Mouse (Mus musculus) embryo, embryonic 10 days (tissue): ENCODE results near the gene Svep1.

Experiments used
- DNase-seq: peaks from one replicate; pipeline ENCODE4 v3.0.0-alpha.2; 2015; ENCODE audit warnings: low spot score

The Svep1 gene

GRCm38 (mm10) chr4:58170430-58170829 lies 36.2 kb downstream of the Svep1 start:
- DNase-seq, result no peak

GRCm38 (mm10) chr4:58169918-58170317 lies 36.7 kb downstream of the Svep1 start:
- DNase-seq, result no peak

GRCm38 (mm10) chr4:58168366-58168765 lies 38.3 kb downstream of the Svep1 start:
- DNase-seq, result no peak

GRCm38 (mm10) chr4:58165711-58166110 lies 40.9 kb downstream of the Svep1 start:
- no peak for DNase-seq

- DNase-seq, result no peak
Measured at GRCm38 (mm10) chr4:58161901-58162300, 44.8 kb downstream of the Svep1 start.

GRCm38 (mm10) chr4:58159564-58159963 lies 47.1 kb downstream of the Svep1 start:
- peak; percentile 23 for DNase-seq

- no peak for DNase-seq
Measured at GRCm38 (mm10) chr4:58150301-58150700, 56.4 kb downstream of the Svep1 start.

- no peak for DNase-seq
Measured at GRCm38 (mm10) chr4:58149186-58149585, 57.5 kb downstream of the Svep1 start.

- DNase-seq, result no peak
Measured at GRCm38 (mm10) chr4:58148547-58148946, 58.1 kb downstream of the Svep1 start.

GRCm38 (mm10) chr4:58146676-58147075 lies 60.0 kb downstream of the Svep1 start:
- DNase-seq, result no peak

GRCm38 (mm10) chr4:58139764-58140556 lies 66.7 kb downstream of the Svep1 start:
- DNase-seq, result peak; percentile 1

- DNase-seq, result peak; percentile 3
Measured at GRCm38 (mm10) chr4:58139241-58139640, 67.4 kb downstream of the Svep1 start.

- DNase-seq, result peak; percentile 1
Measured at GRCm38 (mm10) chr4:58133610-58134309, 72.9 kb downstream of the Svep1 start.

- DNase-seq, result no peak
Measured at GRCm38 (mm10) chr4:58129844-58130243, 76.8 kb downstream of the Svep1 start.

- DNase-seq, result peak; percentile 2
Measured at GRCm38 (mm10) chr4:58127024-58127423, 79.6 kb downstream of the Svep1 start.

- DNase-seq, result no peak
Measured at GRCm38 (mm10) chr4:58115452-58115851, 91.2 kb downstream of the Svep1 start.

GRCm38 (mm10) chr4:58111008-58111407 lies 95.7 kb downstream of the Svep1 start:
- no peak for DNase-seq

GRCm38 (mm10) chr4:58109793-58110192 lies 96.9 kb downstream of the Svep1 start:
- DNase-seq, result no peak

- no peak for DNase-seq
Measured at GRCm38 (mm10) chr4:58108364-58108763, 98.3 kb downstream of the Svep1 start.

- DNase-seq, result no peak
Measured at GRCm38 (mm10) chr4:58097732-58098131, 108.9 kb downstream of the Svep1 start.

GRCm38 (mm10) chr4:58086738-58087137 lies 119.9 kb downstream of the Svep1 start:
- no peak for DNase-seq

GRCm38 (mm10) chr4:58086151-58086550 lies 120.5 kb downstream of the Svep1 start:
- no peak for DNase-seq

- DNase-seq, result no peak
Measured at GRCm38 (mm10) chr4:58085340-58085739, 121.3 kb downstream of the Svep1 start.
